Mouse (Mus musculus) brain, embryonic 14.5 days (tissue): ENCODE results near the gene Zic1.

ENCODE experiments used
- CTCF ChIP-seq: fragments of 200-500 bp; IDR thresholded peaks from 2 replicates; pipeline ENCODE4 v1.5.1; 2012; ENCODE audit warnings: inconsistent platforms, mild to moderate bottlenecking, moderate library complexity, borderline replicate concordance; ENCODE audit not compliant: insufficient read depth, insufficient read length; ENCODE audit errors: extremely low read depth
- POLR2A ChIP-seq: fragments of 200-500 bp; IDR thresholded peaks from 2 replicates; pipeline ENCODE4 v1.6.1; 2012; ENCODE audit warnings: mild to moderate bottlenecking, inconsistent platforms, borderline replicate concordance; ENCODE audit not compliant: poor library complexity, insufficient read depth, insufficient read length, severe bottlenecking; ENCODE audit errors: extremely low read depth

GRCm38 (mm10) chr9:91384136-91384500 lies 18.5 kb upstream of the Zic1 start:
- no peak for TF ChIP-seq CTCF
- no peak for TF ChIP-seq POLR2A
